Mouse (Mus musculus) bone marrow, adult 2 months (tissue): ENCODE measurements around the gene Tubgcp2.

Source experiments
- CTCF ChIP-seq: fragments of 200-500 bp; IDR thresholded peaks from 2 replicates; pipeline ENCODE4 v1.5.1; 2011; ENCODE audit warnings: low read length, control low read depth; ENCODE audit not compliant: control insufficient read depth, insufficient read depth
- POLR2A ChIP-seq: fragments of 200-500 bp; IDR thresholded peaks from 2 replicates; pipeline ENCODE4 v1.6.1; 2011; ENCODE audit warnings: low read depth, mild to moderate bottlenecking, control low read depth, low read length, borderline replicate concordance; ENCODE audit not compliant: control insufficient read depth

- no peak for TF ChIP-seq CTCF
- no peak for TF ChIP-seq POLR2A
Observed at GRCm38 (mm10) chr7:140081408-140082241, 45.2 kb upstream of the Tubgcp2 start.
